Mouse (Mus musculus): ENCODE measurements around the gene Impg1. TPM values are rescaled to one million over a fixed set of nuclear protein-coding genes. Genes with fewer than 3 reads are reported as not detected.

Gene Impg1
- polyA plus RNA-seq, 1 experiment from 2014 or later: not detected

DNA sequence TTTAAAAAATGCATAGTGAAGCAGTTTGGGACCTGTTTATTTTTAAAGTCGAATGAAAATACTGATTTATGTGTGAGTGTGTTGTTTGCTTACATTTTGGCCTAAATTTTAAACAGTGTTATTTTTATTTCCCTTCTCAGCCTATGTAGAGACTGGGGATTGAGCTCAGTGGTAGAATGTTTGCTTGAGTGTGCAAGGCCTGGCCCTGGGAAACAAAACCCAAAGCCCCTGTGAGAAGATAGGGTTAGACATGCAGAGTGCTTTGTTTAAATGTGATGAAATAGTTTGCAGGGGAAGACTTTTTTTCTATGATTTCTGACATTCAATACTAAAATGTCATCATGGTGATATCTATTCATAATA lies 189.5 kb downstream of the Impg1 start:
- no peaks in the 10 kb centered on the region for H3K9me3 ChIP-seq
- 92% methylated on average over 1 of the region's 1 CpGs for WGBS
- ATAC-seq (replicated peaks): no peak
- no peaks in the 10 kb centered on the region for H3K27me3 ChIP-seq
- no peak overlapping the region for H3K9ac ChIP-seq (replicated peaks)
- no peak overlapping the region for H3K27ac ChIP-seq (replicated peaks)
- H3K4me2 ChIP-seq (replicated peaks): no peak overlapping the region
- no peak overlapping the region for H3K4me3 ChIP-seq
- H3K4me1 ChIP-seq: 0 out of 2 replicates have a peak, but pooled peaks cover 12% of the 10 kb centered on the region
- H3K36me3 ChIP-seq: no peaks in the 10 kb centered on the region

- Histone ChIP-seq H3K27me3 (no peaks in the 10 kb centered on the region), H3K36me3 (no peaks in the 10 kb centered on the region), H3K4me1 (0 out of 2 replicates have a peak, but pooled peaks cover 12% of the 10 kb centered on the region), H3K9me3 (no peaks in the 10 kb centered on the region), H3K4me2 (replicated peaks) (no peak overlapping the region), H3K4me3 (no peak overlapping the region), H3K9ac (replicated peaks) (no peak overlapping the region), H3K27ac (replicated peaks) (no peak overlapping the region)
- ATAC-seq (replicated peaks): no peak
- WGBS: 90% methylated on average over 8 of the region's 8 CpGs
These were observed 190.1 kb downstream of the Impg1 start for GRCm38 (mm10) chr9:80275053-80275771.

GRCm38 (mm10) chr9:80272951-80273350 lies 192.3 kb downstream of the Impg1 start:
- WGBS: 9% methylated on average over 1 of the region's 1 CpGs
- peak; percentile 75 for ATAC-seq (replicated peaks)
- Histone ChIP-seq H3K27ac (replicated peaks) (no peak overlapping the region), H3K4me3 (no peak overlapping the region), H3K27me3 (no peaks in the 10 kb centered on the region), H3K36me3 (no peaks in the 10 kb centered on the region), H3K9me3 (no peaks in the 10 kb centered on the region), H3K4me1 (0 out of 2 replicates have a peak, but pooled peaks cover 12% of the 10 kb centered on the region), H3K4me2 (replicated peaks) (no peak overlapping the region), H3K9ac (replicated peaks) (no peak overlapping the region)

DNA sequence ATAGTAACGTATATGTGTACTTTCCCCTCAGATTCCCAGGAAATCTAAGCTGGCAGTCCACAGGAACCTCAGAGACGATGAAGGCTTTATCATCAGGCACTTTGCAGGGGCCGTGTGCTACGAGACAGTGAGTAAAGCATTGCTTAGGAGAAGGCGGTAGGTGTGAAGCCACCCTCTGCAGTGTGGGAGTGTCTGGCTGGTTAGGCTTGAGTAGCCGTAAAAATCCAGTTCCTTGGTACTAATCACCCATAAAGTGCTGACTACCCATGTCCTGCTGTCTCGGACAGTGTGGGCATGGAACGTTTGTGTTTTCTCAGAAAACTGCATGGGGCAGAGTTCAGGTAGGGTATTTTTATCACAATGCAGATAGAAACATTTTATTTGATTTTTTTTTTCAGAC lies 195.7 kb downstream of the Impg1 start:
- Histone ChIP-seq H3K4me3 (no peak overlapping the region), H3K27ac (replicated peaks) (no peak overlapping the region)

GRCm38 (mm10) chr9:80266507-80266906 lies 198.8 kb downstream of the Impg1 start:
- no peak for ATAC-seq (replicated peaks)
- Histone ChIP-seq H3K27me3 (no peaks in the 10 kb centered on the region), H3K4me1 (no peaks in the 10 kb centered on the region), H3K9me3 (no peaks in the 10 kb centered on the region), H3K4me3 (no peak overlapping the region), H3K36me3 (no peaks in the 10 kb centered on the region), H3K27ac (replicated peaks) (no peak overlapping the region), H3K4me2 (replicated peaks) (no peak overlapping the region), H3K9ac (replicated peaks) (no peak overlapping the region)
- WGBS: 86% methylated on average over 7 of the region's 7 CpGs

More for the DNA sequence above, 195.7 kb downstream of the Impg1 start:
- 83% methylated on average over 8 of the region's 8 CpGs for WGBS
- no peak for ATAC-seq (replicated peaks)
- no peak overlapping the region for H3K4me2 ChIP-seq (replicated peaks)
- no peaks in the 10 kb centered on the region for H3K36me3 ChIP-seq
- no peaks in the 10 kb centered on the region for H3K9me3 ChIP-seq
- no peak overlapping the region for H3K9ac ChIP-seq (replicated peaks)
- H3K4me1 ChIP-seq: 0 out of 2 replicates have a peak, but pooled peaks cover 12% of the 10 kb centered on the region
- H3K27me3 ChIP-seq: no peaks in the 10 kb centered on the region

DNA sequence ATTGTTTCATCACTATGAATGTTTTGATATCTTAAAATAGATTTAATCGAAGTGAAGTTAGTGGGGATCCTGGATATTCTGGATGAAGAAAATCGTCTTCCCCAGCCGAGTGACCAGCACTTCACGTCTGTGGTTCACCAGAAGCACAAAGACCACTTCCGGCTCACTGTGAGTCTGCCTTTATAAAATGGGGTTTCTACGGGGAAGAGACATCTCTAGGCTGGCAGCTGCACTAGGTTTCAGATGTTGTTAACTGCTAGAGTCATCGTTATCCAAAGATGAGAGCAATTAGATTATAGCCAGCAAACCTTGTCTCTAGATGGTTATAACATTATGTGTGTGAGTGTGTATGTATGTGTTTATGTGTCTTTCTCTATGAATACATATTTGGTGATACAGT lies 199.2 kb downstream of the Impg1 start:
- H3K27ac ChIP-seq (replicated peaks): no peak overlapping the region
- WGBS: 90% methylated on average over 7 of the region's 7 CpGs

More for the DNA sequence above, 199.2 kb downstream of the Impg1 start:
- no peaks in the 10 kb centered on the region for H3K9me3 ChIP-seq
- H3K27me3 ChIP-seq: no peaks in the 10 kb centered on the region
- no peak overlapping the region for H3K4me3 ChIP-seq
- ATAC-seq (replicated peaks): no peak
- no peaks in the 10 kb centered on the region for H3K36me3 ChIP-seq
- no peak overlapping the region for H3K9ac ChIP-seq (replicated peaks)
- H3K4me1 ChIP-seq: no peaks in the 10 kb centered on the region
- no peak overlapping the region for H3K4me2 ChIP-seq (replicated peaks)

Data from forebrain, embryonic 15.5 days (tissue).